Mouse (Mus musculus): ENCODE results near the gene Rpl31. TPM values are rescaled to one million over a fixed set of nuclear protein-coding genes. Genes with fewer than 3 reads are reported as not detected.

Rpl31 gene
- 284 TPM for polyA plus RNA-seq (2017; shearing (Covaris generic))

GRCm38 (mm10) chr1:39367601-39368266 lies at the start of gene Rpl31:
Gene Rpl31, plus strand, starts transcription at chr1:39367842.

Other genes with a start within 250 kb of the Rpl31 start
- gene Npas2, start 174.1 kb upstream of the Rpl31 start, polyA plus RNA-seq (2017; shearing (Covaris generic)) = 0.09 TPM
- gene Tbc1d8, start 110.9 kb downstream of the Rpl31 start, polyA plus RNA-seq (2017; shearing (Covaris generic)) = 0.47 TPM
- gene Cnot11, start 167.2 kb downstream of the Rpl31 start, polyA plus RNA-seq (2017; shearing (Covaris generic)) = 29.9 TPM
- gene Rnf149, start 209.6 kb downstream of the Rpl31 start, polyA plus RNA-seq (2017; shearing (Covaris generic)) = 25.3 TPM